Mouse (Mus musculus): Measurements from ENCODE around the gene Cish.

Gene Cish

DNA sequence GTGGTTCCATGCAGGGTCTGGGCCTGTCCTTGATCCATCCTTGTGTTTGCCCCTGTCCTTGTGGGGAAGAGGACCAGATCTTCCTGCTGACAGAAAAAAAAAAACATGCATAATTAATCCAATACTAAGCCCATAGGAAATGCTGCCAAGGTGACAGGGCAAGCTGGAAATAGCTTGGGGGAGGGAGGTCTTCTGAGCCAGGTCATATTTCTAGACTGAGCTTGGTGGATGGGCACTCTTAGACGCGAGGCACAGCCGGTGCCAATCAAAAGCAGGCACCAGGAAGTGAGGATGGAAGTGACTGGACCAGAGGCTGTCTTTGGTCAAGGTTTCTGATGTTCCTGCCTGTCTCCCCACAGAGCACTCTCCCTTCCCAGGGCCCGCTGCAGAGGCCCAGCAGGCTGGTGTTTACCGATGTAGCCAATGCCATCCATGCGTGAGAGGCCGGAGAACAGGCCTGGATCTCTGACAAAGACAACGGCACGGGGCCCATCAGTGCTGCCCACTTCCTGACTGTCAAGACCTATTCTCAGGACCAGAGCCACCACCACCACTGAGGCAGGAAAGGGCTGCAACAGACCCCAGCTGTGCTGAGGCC lies 51.9 kb downstream of the Cish start:
- no peak for DNase-seq (ENCODE audit: low spot score in 2 of 2)

DNA sequence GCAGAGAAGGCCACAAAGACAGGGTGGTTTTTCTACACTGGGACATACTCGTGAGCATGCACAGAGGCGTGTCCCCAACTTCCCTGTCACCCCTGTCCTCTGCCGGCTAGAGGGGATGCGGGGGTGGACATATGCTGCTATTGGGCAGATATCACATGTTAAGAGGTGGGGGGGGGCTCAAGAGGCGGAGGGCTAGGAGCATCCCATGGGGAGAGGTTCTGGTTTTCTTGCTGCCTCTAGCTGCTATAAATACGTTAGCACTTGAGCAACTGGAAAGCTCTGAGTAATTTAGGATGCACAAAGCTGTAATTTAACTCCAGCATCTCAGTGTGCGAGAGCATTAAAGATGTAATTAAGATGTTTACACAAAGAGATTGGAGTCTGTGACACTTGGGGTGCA lies 53.5 kb downstream of the Cish start:
- DNase-seq (ENCODE audit: low spot score in 2 of 2), result no peak

Data from natural killer cell, adult 2 months (primary cell).